Mouse (Mus musculus) embryo, embryonic 10 days (tissue): ENCODE results near the gene Syngr3.

Source experiments
- DNase-seq: peaks from one replicate; pipeline ENCODE4 v3.0.0-alpha.2; 2015; ENCODE audit warnings: low spot score

The Syngr3 gene

DNA sequence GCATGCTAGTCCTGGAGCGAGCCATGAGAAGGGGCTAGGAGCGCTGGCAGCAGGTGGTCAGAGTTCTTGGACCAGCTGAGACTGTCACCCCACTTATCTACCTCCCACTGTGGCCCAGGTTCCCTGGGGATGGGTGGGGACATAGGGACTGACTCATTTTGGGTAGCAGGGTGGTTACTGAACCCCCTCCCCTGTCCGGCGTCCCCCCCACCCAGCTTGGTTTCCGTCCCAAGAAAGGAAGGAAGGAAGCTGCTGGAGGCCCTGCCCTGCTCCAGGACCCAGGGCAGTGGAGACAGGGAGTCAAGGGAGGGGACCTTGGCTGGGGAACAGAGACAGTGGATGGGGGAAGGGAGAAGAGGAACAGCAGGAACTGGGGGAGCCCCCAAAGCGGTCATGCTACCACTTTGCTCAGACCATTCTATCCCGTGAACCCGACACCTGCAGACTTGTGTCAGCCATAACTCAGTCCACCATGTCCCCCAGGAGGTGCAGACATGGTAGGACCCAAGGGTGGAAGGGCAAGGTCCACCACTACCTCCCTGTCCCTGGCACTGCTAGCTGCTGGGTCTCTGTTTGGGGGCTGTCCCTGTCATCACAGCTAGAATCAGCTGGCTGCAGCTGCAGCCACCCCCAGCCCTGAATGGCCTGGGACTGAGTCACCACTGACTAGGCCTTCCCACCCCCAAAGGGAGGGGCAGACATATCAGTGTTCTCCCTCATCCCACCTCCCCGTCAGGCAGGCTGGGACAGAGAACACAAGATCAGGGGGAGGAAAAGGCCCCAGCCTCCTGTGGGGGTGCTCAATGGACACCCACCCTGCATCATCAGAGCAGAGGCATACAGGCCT, 44.7 kb downstream of the Syngr3 start:
- no peak for DNase-seq

DNA sequence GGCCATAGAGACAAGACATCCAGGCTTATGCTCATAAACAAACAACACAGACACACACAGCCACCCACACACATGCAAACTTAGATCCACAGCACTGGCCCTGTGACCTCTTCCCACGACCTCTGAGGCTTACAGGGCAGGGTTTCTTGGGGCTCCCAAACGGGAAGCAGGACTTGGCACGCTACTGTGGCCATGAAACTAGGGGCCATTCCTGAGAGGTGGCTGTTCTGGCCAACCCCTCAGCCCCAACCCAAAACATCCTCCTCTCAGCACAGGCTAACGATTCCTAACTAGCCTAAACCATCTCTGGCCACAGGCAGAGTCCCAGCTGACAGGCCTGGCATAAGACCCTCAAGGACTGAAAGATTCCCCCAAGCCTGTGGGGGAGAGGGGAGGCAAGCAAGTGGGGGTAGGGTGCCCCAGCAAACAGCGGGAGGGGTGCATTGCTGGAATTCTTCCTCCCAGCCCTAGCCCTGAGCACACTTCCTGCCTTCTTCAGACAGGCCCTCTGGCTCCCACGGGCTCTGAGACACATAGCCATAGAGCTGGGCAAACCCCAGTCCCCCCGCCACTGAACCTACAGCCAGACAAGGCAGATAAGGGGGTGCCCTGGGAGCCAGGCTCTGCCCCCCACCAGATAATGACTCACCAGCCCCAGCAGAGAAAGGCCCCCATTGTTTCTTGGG, 45.6 kb downstream of the Syngr3 start:
- peak; percentile 29 for DNase-seq

DNA sequence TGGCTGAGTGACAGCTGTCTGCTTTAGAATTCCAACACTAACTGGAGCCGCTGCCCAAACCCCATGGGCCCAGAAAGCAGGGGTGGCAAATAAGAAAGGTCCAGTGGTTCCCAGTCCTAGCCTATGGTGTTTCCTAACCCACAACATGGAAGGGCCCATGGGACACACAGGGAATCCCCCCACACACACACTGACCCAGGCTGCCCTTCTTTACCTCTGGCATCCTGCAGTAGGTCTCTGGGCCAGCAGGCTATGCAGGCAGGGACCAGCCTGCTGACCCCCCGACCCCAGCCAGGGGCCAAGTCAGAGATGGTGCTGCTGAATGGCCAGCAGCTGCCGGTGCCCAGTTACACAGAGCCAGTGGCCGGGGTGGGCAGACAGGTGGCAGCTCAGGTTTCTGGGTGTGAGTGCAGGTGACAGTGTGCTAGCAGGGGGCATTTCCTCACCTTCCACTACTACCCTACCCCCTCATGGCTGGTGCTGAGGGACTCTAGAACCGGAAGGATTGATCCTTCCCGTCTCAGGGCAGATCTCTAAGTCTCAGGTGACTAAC, 46.9 kb downstream of the Syngr3 start:
- DNase-seq, result no peak

DNA sequence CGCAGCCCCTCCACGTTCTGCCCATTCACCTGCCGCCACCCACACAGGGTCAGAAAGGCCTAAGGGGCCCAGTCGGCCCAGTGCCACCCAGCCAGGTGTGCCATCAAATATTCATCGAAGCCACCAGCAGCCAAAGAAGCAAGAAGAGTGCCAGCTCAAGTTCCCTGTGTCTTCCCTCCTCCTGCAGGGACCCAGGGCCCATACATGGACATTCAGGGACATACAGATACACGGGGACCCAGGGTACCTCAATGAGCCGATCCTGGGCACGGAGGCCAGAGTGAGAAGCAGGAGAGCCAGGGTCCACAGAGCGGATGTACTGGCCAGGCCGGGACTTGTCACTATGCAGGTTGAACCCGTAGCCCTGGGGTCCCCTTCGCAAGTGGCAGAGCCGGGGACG, 47.8 kb downstream of the Syngr3 start:
- DNase-seq, result no peak

DNA sequence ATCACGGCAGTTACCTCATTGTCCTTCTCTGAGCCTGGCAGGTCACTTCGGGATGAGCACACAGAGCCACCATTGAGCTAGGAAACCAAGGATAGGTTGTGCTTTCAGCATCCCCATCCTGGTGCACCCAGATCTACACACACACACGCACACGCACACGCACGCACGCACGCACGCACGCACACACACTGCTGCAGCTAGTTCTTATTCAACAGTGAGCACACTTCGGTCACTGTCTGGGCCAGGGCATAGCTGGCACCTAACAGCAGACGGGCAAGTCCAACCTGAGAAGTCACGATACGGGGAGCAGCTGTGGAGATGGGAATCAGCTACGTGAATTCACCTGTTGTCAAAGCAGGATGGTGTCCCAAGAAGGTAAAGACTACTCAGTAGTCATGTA, 49.2 kb downstream of the Syngr3 start:
- DNase-seq, result no peak

DNA sequence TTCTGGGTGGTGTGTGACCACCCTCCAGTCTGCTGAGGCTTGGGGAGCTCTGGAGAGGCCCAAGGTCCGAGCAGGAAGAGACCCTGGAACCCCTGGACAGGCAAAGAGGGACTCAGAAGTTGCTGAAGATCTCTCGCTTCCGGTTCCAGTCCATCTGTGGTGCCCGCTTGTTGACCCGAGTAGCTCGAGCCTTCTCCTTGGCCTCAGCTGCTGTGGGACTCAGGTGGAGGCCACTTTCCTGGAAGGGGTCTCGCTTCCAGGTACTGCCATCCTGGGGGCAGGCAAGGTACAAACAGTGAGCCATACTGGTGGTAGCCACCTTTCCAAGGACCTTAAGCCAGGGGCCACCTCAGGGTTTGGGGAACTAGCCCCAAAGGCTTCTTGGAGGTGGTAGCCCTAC, 49.6 kb downstream of the Syngr3 start:
- no peak for DNase-seq

DNA sequence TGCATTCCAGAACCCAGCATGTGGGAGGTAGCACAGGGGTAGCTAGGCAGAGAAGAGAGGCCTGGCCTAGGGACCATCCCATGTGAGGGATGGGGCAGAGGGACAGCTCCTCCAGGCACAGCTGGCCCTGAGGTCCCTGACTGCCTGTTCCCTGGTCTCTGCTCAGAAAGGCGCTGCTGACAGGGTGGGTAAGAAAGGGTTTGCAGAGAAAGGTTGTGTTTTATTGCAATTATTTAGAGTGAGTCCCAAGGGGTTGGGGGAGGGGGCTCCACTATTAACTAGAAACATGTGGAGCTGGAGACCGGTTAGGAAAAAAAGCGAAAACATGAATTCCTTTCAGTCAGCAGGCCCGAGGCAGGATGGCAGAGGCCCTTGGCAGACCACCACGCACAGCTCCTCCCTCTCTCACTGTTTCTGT, 50.2 kb downstream of the Syngr3 start:
- DNase-seq, result peak; percentile 18

DNA sequence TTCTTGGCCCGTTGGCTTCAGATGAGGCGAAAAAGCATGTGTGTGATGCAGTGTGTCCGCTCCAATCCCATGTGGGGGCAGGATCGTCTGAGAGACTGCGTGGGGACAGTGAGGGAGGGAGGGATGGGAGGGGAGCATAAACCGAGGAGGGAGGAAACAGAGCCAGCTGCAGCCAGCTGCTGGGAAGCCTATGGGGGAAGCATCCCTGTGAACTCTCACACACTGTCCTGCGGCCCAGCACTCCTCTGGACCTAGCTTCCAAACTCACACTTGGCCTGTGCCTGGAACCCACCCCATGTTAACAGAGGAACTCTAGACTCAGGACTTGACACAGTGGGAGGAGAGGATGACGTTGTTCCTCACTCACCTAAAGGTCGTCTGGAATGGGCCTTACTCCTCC, 50.9 kb downstream of the Syngr3 start:
- DNase-seq, result no peak

DNA sequence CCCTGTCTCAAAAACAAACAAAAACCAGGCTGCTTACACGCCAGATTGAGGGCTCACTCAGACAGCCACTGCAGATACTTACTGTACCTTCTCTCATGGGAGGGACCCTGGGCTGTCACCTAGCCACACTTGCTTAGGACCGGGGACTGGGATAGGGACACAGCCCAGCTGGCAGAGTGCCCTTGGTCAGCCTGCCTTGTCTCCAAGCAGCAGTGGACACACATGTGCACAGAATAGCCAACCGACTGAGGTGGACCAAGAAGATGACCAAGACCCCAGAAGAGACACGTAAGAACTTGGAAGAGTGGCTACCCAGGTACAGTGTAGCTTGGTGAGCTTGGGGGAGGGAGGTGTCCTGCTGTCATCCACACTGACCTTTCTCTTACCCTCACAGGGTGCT, 51.5 kb downstream of the Syngr3 start:
- no peak for DNase-seq

DNA sequence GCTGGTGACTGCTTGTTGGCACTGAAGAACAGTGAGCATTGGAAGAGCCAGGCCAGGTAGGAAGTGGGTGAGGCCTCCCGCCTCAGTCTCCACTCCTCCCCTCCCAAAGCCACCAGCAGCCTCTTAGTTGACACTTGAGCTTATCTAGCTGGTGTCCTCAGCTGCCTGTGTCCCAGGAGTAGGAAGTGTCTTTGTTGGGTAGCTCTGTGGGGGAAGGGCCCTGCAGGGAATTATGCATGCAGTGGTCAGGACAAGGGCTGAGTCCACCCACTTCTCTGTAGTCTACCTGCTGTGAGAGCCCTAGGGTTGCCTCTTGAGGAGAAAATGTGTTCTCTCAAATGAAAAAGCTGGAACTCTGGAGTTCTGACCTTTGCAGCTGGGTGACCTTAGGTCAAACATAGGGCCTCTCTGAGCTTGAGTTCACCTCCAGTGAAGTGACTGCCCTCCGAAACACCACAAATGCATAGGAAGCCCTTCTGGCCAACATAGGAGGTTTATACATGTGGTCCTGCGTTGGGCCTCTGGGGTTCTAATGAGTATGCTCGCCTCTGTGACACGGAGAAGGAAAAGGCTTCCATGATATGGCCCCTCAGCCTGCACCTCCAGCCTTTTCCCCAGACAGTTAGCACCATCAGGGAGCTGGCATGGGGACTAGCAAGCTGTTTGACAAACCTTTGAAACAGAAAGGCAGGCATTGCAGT, 52.8 kb downstream of the Syngr3 start:
- no peak for DNase-seq

DNA sequence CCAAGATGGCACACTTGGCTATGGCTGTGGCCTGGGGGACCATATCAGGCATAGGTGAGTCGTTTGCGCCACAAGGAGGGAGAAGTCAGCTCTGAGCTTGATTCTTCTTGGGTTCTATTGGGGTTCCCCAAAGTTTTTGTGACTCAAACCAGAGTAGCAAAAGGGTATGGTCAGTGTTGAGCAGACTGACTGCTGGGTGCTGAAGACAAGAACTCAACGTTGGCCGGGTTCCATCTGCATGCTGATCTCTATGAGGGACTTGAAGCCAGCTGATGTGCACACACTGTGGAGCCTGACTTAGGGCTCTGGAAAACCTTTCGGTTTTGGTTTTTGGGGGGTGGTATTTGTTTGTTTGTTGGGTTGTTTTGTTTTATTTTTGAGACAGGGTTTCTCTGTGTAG, 54.1 kb downstream of the Syngr3 start:
- DNase-seq, result no peak
